Mouse (Mus musculus): ENCODE data around the gene Ank3. TPM values are rescaled to one million over a fixed set of nuclear protein-coding genes. Genes with fewer than 3 reads are reported as not detected.
A peak's percentile ranks its signal among the peaks of the same experiment; 100 is the strongest.

Gene Ank3
- total and polyA plus RNA-seq, 2 experiments from 2014 or later: 23.4 to 64.7 TPM

GRCm38 (mm10) chr10:69570466-69571288 lies 172.1 kb downstream of the Ank3 start:
- peak overlapping the region; percentile 56 for H3K9ac ChIP-seq (replicated peaks; ENCODE audit: low read depth, low read length)
- no peaks in the 10 kb centered on the region for H3K36me3 ChIP-seq (replicated peaks; ENCODE audit: control insufficient read depth, insufficient read depth, low read length)
- no peaks in the 10 kb centered on the region for H3K9me3 ChIP-seq (replicated peaks; ENCODE audit: control insufficient read depth, low read length)
- 0 out of 2 replicates have a peak, but pooled peaks cover 2% of the 10 kb centered on the region for H3K27me3 ChIP-seq (ENCODE audit: control insufficient read depth, insufficient read depth, low read length)
- DNase-seq (ENCODE audit: low spot score): no peak
- TF ChIP-seq EP300 (IDR thresholded peaks at IDR 0.05; ENCODE audit: low read depth) (no peak), CTCF (IDR thresholded peaks at IDR 0.05; ENCODE audit: low read depth) (no peak)
- peak overlapping the region; percentile 68 for H3K27ac ChIP-seq (ENCODE audit: low read depth)
- H3K4me3 ChIP-seq (ENCODE audit: low read depth, low read length): peak overlapping the region; percentile 41
- WGBS: 24% methylated on average over 18 of the region's 18 CpGs
- H3K4me2 ChIP-seq (ENCODE audit: low read depth, low read length): peak overlapping the region; percentile 73
- ATAC-seq (ENCODE audit: insufficient read depth, low read depth): no peak
- peaks cover 29% of the 10 kb centered on the region for H3K4me1 ChIP-seq (ENCODE audit: control insufficient read depth, insufficient read depth)

GRCm38 (mm10) chr10:69571422-69571821 lies 172.8 kb downstream of the Ank3 start:
- no peak for TF ChIP-seq EP300 (IDR thresholded peaks at IDR 0.05; ENCODE audit: low read depth)
- TF ChIP-seq CTCF (IDR thresholded peaks at IDR 0.05; ENCODE audit: low read depth): no peak
- ATAC-seq (ENCODE audit: insufficient read depth, low read depth) (no peak), DNase-seq (ENCODE audit: low spot score) (peak; percentile 31)
- H3K9me3 ChIP-seq (replicated peaks; ENCODE audit: control insufficient read depth, low read length): no peaks in the 10 kb centered on the region
- H3K9ac ChIP-seq (replicated peaks; ENCODE audit: low read depth, low read length): peak overlapping the region; percentile 56
- H3K4me1 ChIP-seq (ENCODE audit: control insufficient read depth, insufficient read depth): peaks cover 26% of the 10 kb centered on the region
- H3K4me3 ChIP-seq (ENCODE audit: low read depth, low read length): peak overlapping the region; percentile 41
- peak overlapping the region; percentile 46; the same call in 1 of the 2 replicates for H3K27ac ChIP-seq (ENCODE audit: low read depth)
- 0 out of 2 replicates have a peak, but pooled peaks cover 2% of the 10 kb centered on the region for H3K27me3 ChIP-seq (ENCODE audit: control insufficient read depth, insufficient read depth, low read length)
- H3K4me2 ChIP-seq (ENCODE audit: low read depth, low read length): peak overlapping the region; percentile 73
- H3K36me3 ChIP-seq (replicated peaks; ENCODE audit: control insufficient read depth, insufficient read depth, low read length): no peaks in the 10 kb centered on the region
- WGBS: 4% methylated on average over 8 of the region's 8 CpGs

GRCm38 (mm10) chr10:69571972-69572371 lies 173.4 kb downstream of the Ank3 start:
- Histone ChIP-seq H3K4me1 (ENCODE audit: control insufficient read depth, insufficient read depth) (peaks cover 26% of the 10 kb centered on the region), H3K4me3 (ENCODE audit: low read depth, low read length) (peak overlapping the region; percentile 41), H3K9me3 (replicated peaks; ENCODE audit: control insufficient read depth, low read length) (no peaks in the 10 kb centered on the region), H3K9ac (replicated peaks; ENCODE audit: low read depth, low read length) (peak overlapping the region; percentile 56), H3K27me3 (ENCODE audit: control insufficient read depth, insufficient read depth, low read length) (0 out of 2 replicates have a peak, but pooled peaks cover 2% of the 10 kb centered on the region), H3K27ac (ENCODE audit: low read depth) (no peak overlapping the region), H3K36me3 (replicated peaks; ENCODE audit: control insufficient read depth, insufficient read depth, low read length) (no peaks in the 10 kb centered on the region), H3K4me2 (ENCODE audit: low read depth, low read length) (peak overlapping the region; percentile 73)
- WGBS: 8% methylated on average over 9 of the region's 9 CpGs
- TF ChIP-seq EP300 (IDR thresholded peaks at IDR 0.05; ENCODE audit: low read depth): no peak
- no peak for TF ChIP-seq CTCF (IDR thresholded peaks at IDR 0.05; ENCODE audit: low read depth)
- ATAC-seq (ENCODE audit: insufficient read depth, low read depth) (no peak), DNase-seq (ENCODE audit: low spot score) (no peak)

GRCm38 (mm10) chr10:69573054-69573453 lies 174.5 kb downstream of the Ank3 start:
- TF ChIP-seq CTCF (IDR thresholded peaks at IDR 0.05; ENCODE audit: low read depth): no peak
- TF ChIP-seq EP300 (IDR thresholded peaks at IDR 0.05; ENCODE audit: low read depth): no peak
- WGBS: 45% methylated on average over 7 of the region's 7 CpGs
- Histone ChIP-seq H3K36me3 (replicated peaks; ENCODE audit: control insufficient read depth, insufficient read depth, low read length) (no peaks in the 10 kb centered on the region), H3K4me3 (ENCODE audit: low read depth, low read length) (no peak overlapping the region), H3K9me3 (replicated peaks; ENCODE audit: control insufficient read depth, low read length) (no peaks in the 10 kb centered on the region), H3K4me2 (ENCODE audit: low read depth, low read length) (no peak overlapping the region), H3K9ac (replicated peaks; ENCODE audit: low read depth, low read length) (no peak overlapping the region), H3K27ac (ENCODE audit: low read depth) (no peak overlapping the region), H3K27me3 (ENCODE audit: control insufficient read depth, insufficient read depth, low read length) (0 out of 2 replicates have a peak, but pooled peaks cover 2% of the 10 kb centered on the region), H3K4me1 (ENCODE audit: control insufficient read depth, insufficient read depth) (peaks cover 26% of the 10 kb centered on the region)
- DNase-seq (ENCODE audit: low spot score) (no peak), ATAC-seq (ENCODE audit: insufficient read depth, low read depth) (no peak)

- H3K4me2 ChIP-seq (ENCODE audit: low read depth, low read length): 0 out of 2 replicates have a peak overlapping the region, but pooled peaks have one; percentile 8
- H3K4me3 ChIP-seq (ENCODE audit: low read depth, low read length): no peak overlapping the region
- H3K27ac ChIP-seq (ENCODE audit: low read depth): no peak overlapping the region
- TF ChIP-seq EP300 (IDR thresholded peaks at IDR 0.05; ENCODE audit: low read depth) (no peak), CTCF (IDR thresholded peaks at IDR 0.05; ENCODE audit: low read depth) (no peak)
- no peaks in the 10 kb centered on the region for H3K36me3 ChIP-seq (replicated peaks; ENCODE audit: control insufficient read depth, insufficient read depth, low read length)
- 17% methylated on average over 2 of the region's 3 CpGs for WGBS
- H3K9me3 ChIP-seq (replicated peaks; ENCODE audit: control insufficient read depth, low read length): no peaks in the 10 kb centered on the region
- ATAC-seq (ENCODE audit: insufficient read depth, low read depth): no peak
- DNase-seq (ENCODE audit: low spot score): no peak
- H3K27me3 ChIP-seq (ENCODE audit: control insufficient read depth, insufficient read depth, low read length): 0 out of 2 replicates have a peak, but pooled peaks cover 2% of the 10 kb centered on the region
- H3K9ac ChIP-seq (replicated peaks; ENCODE audit: low read depth, low read length): no peak overlapping the region
- H3K4me1 ChIP-seq (ENCODE audit: control insufficient read depth, insufficient read depth): peaks cover 26% of the 10 kb centered on the region
These were observed 175.2 kb downstream of the Ank3 start for GRCm38 (mm10) chr10:69573746-69574145.
